Mouse (Mus musculus): ENCODE measurements at regions not wholly inside any gene's neighbourhood (a gene's known extent, or its start where the extent isn't known, plus 50 kb on each side); places are given as distances from the start of the nearest gene placed in this dataset.
A peak's percentile ranks its signal among the peaks of the same experiment; 100 is the strongest.

- peaks cover 14% of the 10 kb centered on the region for H3K4me1 ChIP-seq (replicated peaks)
- H3K4me2 ChIP-seq, result peak overlapping the region; percentile 46
- H3K27me3 ChIP-seq, result peaks cover 10% of the 10 kb centered on the region; the same call in 1 of the 2 replicates
- 0 out of 2 replicates have a peak overlapping the region, but pooled peaks have one; percentile 44 for H3K27ac ChIP-seq
- no peaks in the 10 kb centered on the region for H3K9me3 ChIP-seq
- 1% methylated on average over 9 of the region's 9 CpGs for WGBS
- H3K4me3 ChIP-seq, result no peak overlapping the region
- H3K36me3 ChIP-seq, result no peaks in the 10 kb centered on the region
- H3K9ac ChIP-seq, result peak overlapping the region; percentile 55; the same call in 1 of the 2 replicates
- ATAC-seq (ENCODE audit: low FRiP score), result no peak
Observed at GRCm38 (mm10) chr2:72620182-72620652, 144.3 kb downstream of the Cdca7 start.

- no peak overlapping the region for H3K4me2 ChIP-seq
- H3K9ac ChIP-seq, result no peak overlapping the region
- H3K27ac ChIP-seq, result no peak overlapping the region
- H3K9me3 ChIP-seq, result no peaks in the 10 kb centered on the region
- no peak overlapping the region for H3K4me3 ChIP-seq
- H3K27me3 ChIP-seq, result no peaks in the 10 kb centered on the region
- no peak for ATAC-seq (ENCODE audit: low FRiP score)
- H3K36me3 ChIP-seq, result no peaks in the 10 kb centered on the region
- peaks cover 21% of the 10 kb centered on the region for H3K4me1 ChIP-seq (replicated peaks)
- WGBS, result 44% methylated on average over 3 of the region's 3 CpGs
Observed at GRCm38 (mm10) chr2:72627915-72628314, 152.0 kb downstream of the Cdca7 start.

DNA sequence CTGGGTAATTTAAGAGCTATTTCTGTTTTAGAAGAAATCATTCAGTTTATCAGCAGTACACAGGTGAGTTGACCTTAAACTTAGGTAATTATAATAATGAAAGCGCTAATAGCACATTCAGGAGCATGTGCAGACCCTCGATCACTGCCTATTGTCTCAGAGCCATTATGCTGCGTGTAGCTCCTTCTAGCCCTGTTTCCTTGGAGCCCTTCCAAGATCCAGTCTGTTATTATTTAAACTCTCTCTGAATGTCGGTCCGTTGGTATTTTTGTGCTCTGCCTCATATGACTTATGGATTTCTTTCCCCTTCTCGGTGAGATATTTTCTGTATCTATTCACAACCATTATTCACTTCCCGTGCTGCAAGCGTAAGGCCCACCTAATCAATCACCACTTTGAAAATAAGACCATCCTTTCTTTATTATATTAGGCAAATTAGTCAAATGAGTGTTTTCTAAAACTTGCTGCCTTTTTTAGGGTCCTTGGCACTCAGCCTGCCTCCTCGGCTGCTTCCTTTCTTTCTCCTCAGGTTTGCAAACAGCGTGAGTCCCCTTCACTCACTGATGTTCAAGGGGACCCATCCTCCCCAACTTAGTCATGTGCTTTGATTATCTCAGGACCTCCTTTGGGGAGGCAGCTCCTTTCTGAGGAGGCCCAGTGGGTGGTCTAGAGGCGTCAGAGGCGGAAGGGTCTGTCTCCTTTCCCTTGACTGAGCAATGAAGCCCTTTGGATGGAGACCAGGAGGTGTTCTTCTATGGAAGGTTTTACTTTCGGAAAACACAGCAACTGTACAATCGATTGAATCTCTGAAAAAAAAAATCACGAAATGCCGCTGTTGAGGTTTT is 152.9 kb downstream of the Cdca7 start:
- ATAC-seq (ENCODE audit: low FRiP score), result no peak
- no peak overlapping the region for H3K4me3 ChIP-seq
- H3K9ac ChIP-seq, result no peak overlapping the region
- H3K27ac ChIP-seq, result peak overlapping the region; percentile 48
- no peaks in the 10 kb centered on the region for H3K27me3 ChIP-seq
- H3K4me2 ChIP-seq, result peak overlapping the region; percentile 27; the same call in 1 of the 2 replicates
- peaks cover 21% of the 10 kb centered on the region for H3K4me1 ChIP-seq (replicated peaks)
- H3K9me3 ChIP-seq, result no peaks in the 10 kb centered on the region
- no peaks in the 10 kb centered on the region for H3K36me3 ChIP-seq
- 30% methylated on average over 16 of the region's 16 CpGs for WGBS

GRCm38 (mm10) chr2:72629691-72630461 is 153.9 kb downstream of the Cdca7 start:
- 73% methylated on average over 14 of the region's 14 CpGs for WGBS

DNA sequence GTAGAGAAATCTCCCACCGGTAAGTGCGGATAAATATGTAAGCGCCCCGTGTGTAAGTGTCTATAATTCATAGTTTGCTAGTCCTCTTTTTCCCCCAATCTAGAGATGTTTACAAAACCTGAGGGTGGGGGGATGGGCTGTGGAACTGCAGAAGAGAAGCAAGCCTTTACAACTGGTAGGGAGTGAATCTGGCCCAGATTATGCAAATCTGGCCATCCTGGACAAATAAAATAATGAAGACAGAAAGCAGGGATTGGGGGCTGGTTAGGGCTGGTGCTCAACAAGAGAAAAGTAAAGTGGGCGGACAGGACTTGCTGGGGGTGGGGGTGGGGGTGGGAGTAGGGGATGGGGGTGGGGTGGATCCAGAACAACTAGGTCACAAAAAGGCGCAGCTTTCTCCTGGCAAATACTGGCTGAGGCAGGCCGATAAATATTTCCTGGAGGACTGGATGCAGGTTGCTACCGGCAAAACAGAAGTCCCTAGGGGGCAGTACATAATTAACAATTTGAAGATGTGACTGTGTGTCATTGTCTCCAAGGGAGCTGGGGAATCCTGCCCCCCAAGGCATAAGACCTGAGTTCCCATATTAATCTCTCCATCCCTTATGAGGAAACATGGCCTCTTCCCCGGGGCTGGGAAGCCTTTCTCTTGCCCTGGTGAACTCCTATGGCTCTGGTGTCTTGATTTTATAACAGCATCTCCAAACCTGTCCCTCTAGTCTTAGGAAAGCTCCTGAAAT is 162.1 kb downstream of the Cdca7 start:
- 41% methylated on average over 9 of the region's 9 CpGs for WGBS
- peak; percentile 65; the same call in 1 of the 2 replicates for ATAC-seq (ENCODE audit: low FRiP score)
- H3K27ac ChIP-seq, result peak overlapping the region; percentile 23

More at GRCm38 (mm10) chr2:72629691-72630461, 153.9 kb downstream of the Cdca7 start:
- Histone ChIP-seq H3K4me3 (no peak overlapping the region), H3K36me3 (no peaks in the 10 kb centered on the region), H3K27me3 (no peaks in the 10 kb centered on the region), H3K4me1 (replicated peaks) (peaks cover 21% of the 10 kb centered on the region), H3K9ac (no peak overlapping the region), H3K9me3 (no peaks in the 10 kb centered on the region), H3K4me2 (no peak overlapping the region), H3K27ac (no peak overlapping the region)
- ATAC-seq (ENCODE audit: low FRiP score), result no peak

GRCm38 (mm10) chr2:72639022-72639421 is 163.1 kb downstream of the Cdca7 start:
- WGBS, result 44% methylated on average over 4 of the region's 4 CpGs
- no peak for ATAC-seq (ENCODE audit: low FRiP score)
- H3K4me1 ChIP-seq (replicated peaks), result peaks cover 24% of the 10 kb centered on the region
- no peak overlapping the region for H3K9ac ChIP-seq
- no peak overlapping the region for H3K4me2 ChIP-seq
- no peaks in the 10 kb centered on the region for H3K36me3 ChIP-seq
- H3K4me3 ChIP-seq, result no peak overlapping the region
- H3K27me3 ChIP-seq, result 0 out of 2 replicates have a peak, but pooled peaks cover 8% of the 10 kb centered on the region
- 0 out of 2 replicates have a peak, but pooled peaks cover 5% of the 10 kb centered on the region for H3K9me3 ChIP-seq
- no peak overlapping the region for H3K27ac ChIP-seq

More for the DNA sequence above, 162.1 kb downstream of the Cdca7 start:
- no peak overlapping the region for H3K4me2 ChIP-seq
- peaks cover 24% of the 10 kb centered on the region for H3K4me1 ChIP-seq (replicated peaks)
- H3K36me3 ChIP-seq, result no peaks in the 10 kb centered on the region
- H3K9ac ChIP-seq, result no peak overlapping the region
- no peak overlapping the region for H3K4me3 ChIP-seq
- H3K27me3 ChIP-seq, result 0 out of 2 replicates have a peak, but pooled peaks cover 8% of the 10 kb centered on the region
- H3K9me3 ChIP-seq, result 0 out of 2 replicates have a peak, but pooled peaks cover 5% of the 10 kb centered on the region

DNA sequence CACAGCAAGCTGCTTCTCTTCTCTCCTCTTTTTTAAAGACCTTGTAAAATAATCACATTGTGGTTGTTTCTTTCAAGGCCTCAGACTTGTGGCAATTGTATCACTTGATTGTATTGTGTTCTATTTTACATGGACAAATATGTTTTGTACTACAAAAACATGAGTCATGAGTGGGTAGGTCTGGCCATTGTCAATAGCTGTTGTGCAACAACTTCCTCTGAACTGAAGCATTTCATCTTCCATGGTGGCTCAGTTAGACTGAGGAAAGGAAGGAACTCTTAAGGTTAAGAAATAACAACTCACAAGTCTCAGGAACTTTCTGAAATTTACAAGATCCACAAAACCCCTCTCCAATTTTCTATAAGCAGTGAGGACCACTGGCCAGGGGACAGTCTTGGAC is 165.3 kb downstream of the Cdca7 start:
- Histone ChIP-seq H3K27ac (no peak overlapping the region), H3K27me3 (0 out of 2 replicates have a peak, but pooled peaks cover 1% of the 10 kb centered on the region), H3K4me3 (no peak overlapping the region), H3K36me3 (no peaks in the 10 kb centered on the region), H3K9me3 (0 out of 2 replicates have a peak, but pooled peaks cover 5% of the 10 kb centered on the region), H3K4me1 (replicated peaks) (peaks cover 24% of the 10 kb centered on the region), H3K4me2 (no peak overlapping the region), H3K9ac (no peak overlapping the region)
- ATAC-seq (ENCODE audit: low FRiP score), result no peak

DNA sequence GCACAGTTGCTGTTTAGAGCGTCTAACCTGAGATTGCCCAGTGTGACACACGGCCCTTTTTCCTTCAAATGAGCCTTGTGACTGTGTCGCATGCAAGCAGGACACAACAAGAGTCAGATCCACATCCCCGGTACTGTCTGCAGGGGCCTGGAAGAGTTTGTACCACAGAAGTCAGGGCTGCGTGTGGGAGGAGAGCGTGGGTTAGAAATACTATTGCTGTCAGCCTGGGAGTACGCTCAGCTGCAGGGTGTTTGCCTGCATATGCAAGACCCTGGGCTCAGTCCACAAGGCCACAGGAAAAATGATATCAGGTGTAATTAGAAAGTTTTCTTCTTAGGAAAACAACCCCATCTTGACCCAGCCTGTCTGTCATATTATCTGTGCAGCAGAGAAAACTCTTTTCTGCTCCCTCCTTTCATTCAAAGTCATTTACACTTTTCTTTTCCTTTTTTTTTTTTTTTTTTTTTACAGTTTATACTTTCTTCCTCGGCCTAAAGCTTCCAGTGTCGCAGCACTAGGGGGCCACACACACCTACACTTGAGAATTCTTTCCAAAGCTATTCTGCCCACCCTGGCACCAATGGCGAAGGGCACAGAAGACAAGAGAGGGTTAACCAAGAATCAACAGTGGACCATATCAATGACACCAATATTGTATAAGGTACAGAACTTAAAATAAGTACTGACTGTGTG is 168.3 kb downstream of the Cdca7 start:
- Histone ChIP-seq H3K4me1 (replicated peaks) (peaks cover 11% of the 10 kb centered on the region), H3K27me3 (no peaks in the 10 kb centered on the region), H3K36me3 (no peaks in the 10 kb centered on the region), H3K9ac (no peak overlapping the region), H3K27ac (no peak overlapping the region), H3K4me3 (no peak overlapping the region), H3K4me2 (no peak overlapping the region), H3K9me3 (0 out of 2 replicates have a peak, but pooled peaks cover 5% of the 10 kb centered on the region)
- WGBS, result 87% methylated on average over 10 of the region's 10 CpGs
- ATAC-seq (ENCODE audit: low FRiP score), result no peak

DNA sequence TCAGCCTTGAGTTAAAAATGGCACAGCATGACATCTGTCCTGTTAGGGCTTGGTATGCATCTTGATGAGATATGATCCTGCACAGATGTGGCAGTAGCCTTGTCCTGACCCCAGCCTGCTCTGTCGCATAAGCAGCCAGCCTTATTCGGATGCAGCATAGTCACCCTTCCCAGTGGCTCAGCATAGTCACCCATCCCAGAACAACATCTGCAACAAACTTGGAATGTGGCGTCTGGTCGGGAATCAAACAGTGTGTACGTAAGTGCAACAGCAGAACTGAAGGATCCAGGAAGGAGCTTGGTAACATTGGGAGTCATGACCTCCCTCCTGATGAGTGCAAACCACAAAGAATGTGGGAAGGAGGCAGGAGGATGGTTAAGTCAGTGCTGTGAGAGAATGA is 171.7 kb downstream of the Cdca7 start:
- Histone ChIP-seq H3K4me1 (replicated peaks) (peaks cover 7% of the 10 kb centered on the region; the same call in 1 of the 2 replicates), H3K9ac (no peak overlapping the region), H3K4me3 (no peak overlapping the region), H3K27ac (no peak overlapping the region), H3K36me3 (no peaks in the 10 kb centered on the region), H3K4me2 (no peak overlapping the region), H3K9me3 (no peaks in the 10 kb centered on the region), H3K27me3 (no peaks in the 10 kb centered on the region; the same call in 1 of the 2 replicates)
- ATAC-seq (ENCODE audit: low FRiP score), result no peak
- 78% methylated on average over 5 of the region's 5 CpGs for whole genome bisulfite sequencing

DNA sequence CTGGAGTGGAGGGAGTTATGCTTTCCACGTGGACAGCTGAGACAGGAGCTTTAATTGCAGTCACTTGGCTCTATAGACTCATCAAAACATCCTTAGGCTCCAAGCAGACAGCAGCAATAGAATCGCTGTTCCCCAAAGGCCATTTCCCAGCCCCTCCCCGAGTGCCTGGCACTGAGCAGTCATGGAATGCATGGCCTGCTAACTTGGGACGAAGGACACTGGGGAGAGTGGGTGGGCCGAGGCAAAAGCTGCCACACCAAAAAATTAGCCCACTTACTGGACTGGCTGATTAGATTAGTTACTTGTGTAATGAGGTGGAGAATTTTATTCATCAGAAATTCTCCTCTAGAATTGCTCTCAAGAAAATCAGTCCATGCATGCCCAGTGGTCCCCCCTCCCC is 172.3 kb downstream of the Cdca7 start:
- Histone ChIP-seq H3K27me3 (no peaks in the 10 kb centered on the region; the same call in 1 of the 2 replicates), H3K9me3 (no peaks in the 10 kb centered on the region), H3K27ac (no peak overlapping the region), H3K4me1 (replicated peaks) (peaks cover 7% of the 10 kb centered on the region; the same call in 1 of the 2 replicates), H3K4me3 (no peak overlapping the region), H3K4me2 (no peak overlapping the region), H3K9ac (no peak overlapping the region), H3K36me3 (no peaks in the 10 kb centered on the region)
- WGBS, result 37% methylated on average over 5 of the region's 5 CpGs
- no peak for ATAC-seq (ENCODE audit: low FRiP score)

- Histone ChIP-seq H3K4me3 (no peak overlapping the region), H3K4me1 (replicated peaks) (no peaks in the 10 kb centered on the region), H3K27me3 (peaks cover 6% of the 10 kb centered on the region; the same call in 1 of the 2 replicates), H3K36me3 (no peaks in the 10 kb centered on the region), H3K27ac (no peak overlapping the region), H3K9me3 (no peaks in the 10 kb centered on the region), H3K4me2 (no peak overlapping the region), H3K9ac (no peak overlapping the region)
- ATAC-seq (ENCODE audit: low FRiP score), result no peak
- WGBS, result 79% methylated on average over 9 of the region's 9 CpGs
Observed at GRCm38 (mm10) chr2:72655864-72656263, 179.9 kb downstream of the Cdca7 start.

Data from hindbrain, embryonic 13.5 days (tissue).